Mouse (Mus musculus) liver, embryonic 14.5 days (tissue): ENCODE measurements around the gene Fzr1. TPM values are rescaled to one million over a fixed set of nuclear protein-coding genes. Genes with fewer than 3 reads are reported as not detected.
A peak's percentile ranks its signal among the peaks of the same experiment; 100 is the strongest.

ENCODE experiments used
- ATAC-seq: fragments of 200-750 bp; cut with Nextera tagmentation; 2 replicates; pipeline ENCODE4 v1.8.0; 2017; ENCODE audit warnings: moderate number of reproducible peaks, mild to moderate bottlenecking, moderate library complexity; ENCODE audit not compliant: insufficient read depth
- DNase-seq, 3 experiments: peaks; one replicate each; pipeline ENCODE4 v3.0.0-alpha.2; 2012 to 2013; ENCODE audit warnings: low read depth in 3 of 3, low spot score in 3 of 3
- H3K27ac ChIP-seq: fragments of 300-500 bp; sonication (generic); 2 replicates; pipeline ENCODE4 v1.5.1; 2014; ENCODE audit warnings: moderate library complexity, mild to moderate bottlenecking, control low read depth, inconsistent platforms
- H3K27me3 ChIP-seq: fragments of 300-500 bp; sonication (generic); 2 replicates; pipeline ENCODE4 v1.6.1; 2014; ENCODE audit warnings: mild to moderate bottlenecking, low read length, moderate library complexity; ENCODE audit not compliant: control insufficient read depth, insufficient read depth
- H3K36me3 ChIP-seq: fragments of 300-500 bp; sonication (generic); replicated peaks from 2 replicates; pipeline ENCODE4 v1.6.1; 2014; ENCODE audit warnings: low read depth; ENCODE audit not compliant: control insufficient read depth, insufficient read depth
- H3K4me1 ChIP-seq, 2 experiments: fragments of 200-500 bp in 1 of 2; fragments of 300-500 bp in 1 of 2; sonication (generic) in 1 of 2; replicated peaks; 2 replicates each; pipeline ENCODE4 v1.6.1; 2012 to 2014; ENCODE audit warnings: antibody characterized with exemption in 1 of 2, inconsistent platforms in 1 of 2, low read length in 1 of 2; ENCODE audit not compliant: control insufficient read depth in 2 of 2, insufficient read depth in 2 of 2
- H3K4me2 ChIP-seq: fragments of 300-500 bp; sonication (generic); 2 replicates; pipeline ENCODE4 v1.6.1; 2014; ENCODE audit warnings: low read depth, mild to moderate bottlenecking, control low read depth, moderate library complexity
- H3K4me3 ChIP-seq, 2 experiments: fragments of 200-500 bp in 1 of 2; fragments of 300-500 bp in 1 of 2; sonication (generic) in 1 of 2; 2 replicates each; pipeline ENCODE4 v1.5.1; 2012 to 2014; ENCODE audit warnings: low read depth in 2 of 2, low read length in 2 of 2, mild to moderate bottlenecking in 2 of 2, control low read depth in 1 of 2, inconsistent platforms in 1 of 2, moderate library complexity in 1 of 2; ENCODE audit not compliant: insufficient read depth in 1 of 2
- H3K9ac ChIP-seq: fragments of 300-500 bp; sonication (generic); replicated peaks from 2 replicates; pipeline ENCODE4 v1.6.1; 2014; ENCODE audit warnings: mild to moderate bottlenecking, control low read depth, moderate library complexity
- H3K9me3 ChIP-seq: fragments of 300-500 bp; sonication (generic); 2 replicates; pipeline ENCODE4 v1.6.1; 2016; ENCODE audit warnings: low read length, mixed read lengths; ENCODE audit not compliant: control insufficient read depth
- CTCF ChIP-seq: IDR thresholded peaks from 2 replicates; pipeline ENCODE4 v1.5.1; 2016; ENCODE audit warnings: antibody characterized with exemption, low read depth, control low read depth
- EP300 ChIP-seq: IDR thresholded peaks from 2 replicates; pipeline ENCODE4 v1.6.1; 2016; ENCODE audit warnings: antibody characterized with exemption, low read depth
- WGBS: fragments of 180-500 bp; shearing (Covaris S2); extraction: QIAGEN DNeasy Blood & Tissue Kit; methylation state at CpG from one replicate; pipeline ENCODE4 v1.1.7; 2014; ENCODE audit not compliant: insufficient replicate concordance; 5-methylcytosine and 5-hydroxymethylcytosine counted together
- polyA plus RNA-seq, 2 experiments: library from polyadenylated mRNA; depleted of rRNA in 1 of 2; stranded (reverse) in 1 of 2; unstranded in 1 of 2; fragments of >200 nt; fragmentation: Nextera tagmentation in 1 of 2; extraction: Ambion mirVana in 1 of 2; gene quantifications; 2 replicates each; pipeline versions ENCODE4 v1.2.1 to v1.2.3; 2012 to 2014

Fzr1 gene
- polyA plus RNA-seq, 2 experiments, result 73.1 to 80.5 TPM

- Histone ChIP-seq H3K36me3 (no peaks in the 10 kb centered on the region), H3K4me2 (peak overlapping the region; percentile 25; the same call in 1 of the 2 replicates)
These were observed 30.6 kb upstream of the Fzr1 start for GRCm38 (mm10) chr10:81408871-81409291.

DNA sequence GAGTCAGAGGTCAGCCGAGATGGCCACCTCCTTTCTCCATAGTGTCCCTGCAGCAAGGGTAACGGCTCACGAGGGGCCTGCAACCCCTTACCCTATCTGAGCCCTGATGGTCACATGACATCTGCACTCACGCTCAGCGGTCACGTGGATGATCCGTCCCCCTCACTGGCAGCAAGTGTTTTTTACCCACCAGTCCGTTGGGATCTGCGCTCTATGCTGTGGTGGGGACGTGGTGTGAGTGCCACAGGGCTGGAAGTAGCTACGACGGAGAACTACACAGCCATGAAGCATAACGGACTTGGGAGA, 30.1 kb upstream of the Fzr1 start:
- no peak overlapping the region for H3K4me2 ChIP-seq
- no peak for ATAC-seq

More at GRCm38 (mm10) chr10:81408871-81409291, 30.6 kb upstream of the Fzr1 start:
- DNase-seq, result peak in 2 of 3 experiments; percentile 56 to 67
- Histone ChIP-seq H3K9me3 (no peaks in the 10 kb centered on the region), H3K9ac (no peak overlapping the region), H3K27ac (no peak overlapping the region), H3K4me1 (peaks cover 0 to 12% of the 10 kb centered on the region in 2 experiments; a peak in 2 of 4 replicates), H3K27me3 (peaks cover 31% of the 10 kb centered on the region), H3K4me3 (no peak overlapping the region)
- ATAC-seq, result peak; percentile 67
- WGBS, result 3% methylated on average over 9 of the region's 9 CpGs
- TF ChIP-seq CTCF, result peak; percentile 98
- no peak for TF ChIP-seq EP300

DNA sequence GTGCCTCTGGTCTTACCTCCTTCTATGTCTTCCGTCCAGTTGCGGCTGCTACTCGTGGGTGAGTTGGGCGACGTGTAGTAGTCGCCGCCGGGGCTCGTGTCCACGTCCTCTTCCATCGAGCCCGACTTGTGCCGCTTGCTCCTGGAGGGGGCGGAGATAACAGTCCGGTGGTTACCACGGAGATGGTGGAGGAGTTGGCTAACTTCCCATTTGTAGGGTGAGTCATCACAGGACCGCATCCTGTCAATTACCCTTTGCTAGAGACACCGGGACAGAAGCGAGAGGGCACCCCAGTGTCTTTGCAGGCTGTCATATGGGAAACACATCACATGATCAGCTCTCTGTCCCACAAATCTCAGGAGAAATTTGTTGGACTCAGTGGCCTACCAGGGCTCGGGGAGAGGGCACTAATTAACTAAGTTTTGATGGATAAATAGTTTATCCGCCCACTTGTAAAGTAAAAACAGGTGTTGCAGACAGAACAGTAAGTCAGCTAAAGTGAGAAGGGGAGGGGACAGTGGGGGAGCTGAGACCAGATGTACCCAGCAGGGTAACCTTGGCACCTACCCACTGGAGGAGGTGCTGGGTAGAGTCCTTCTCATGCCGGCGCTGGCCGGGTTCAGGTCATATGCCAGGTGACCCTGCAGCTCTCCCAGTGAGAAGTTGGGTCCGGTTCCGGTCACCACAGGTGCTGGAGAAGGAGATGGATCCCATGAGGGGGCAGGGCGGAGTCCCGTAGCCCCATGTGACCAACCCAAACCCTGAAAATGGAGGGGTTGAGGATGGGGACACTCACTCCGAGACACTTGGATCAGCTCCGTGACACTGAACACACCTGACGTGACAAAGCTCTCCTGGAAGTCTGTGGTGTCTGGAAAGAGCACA, 29.5 kb upstream of the Fzr1 start:
- Histone ChIP-seq H3K36me3 (no peaks in the 10 kb centered on the region), H3K27ac (no peak overlapping the region), H3K4me2 (peak overlapping the region; percentile 44), H3K9ac (no peak overlapping the region), H3K9me3 (no peaks in the 10 kb centered on the region), H3K4me3 (peak overlapping the region; percentile 12 to 32; a peak in 3 of 4 replicates), H3K4me1 (peaks cover 0 to 10% of the 10 kb centered on the region in 2 experiments; a peak in 2 of 4 replicates), H3K27me3 (peaks cover 31% of the 10 kb centered on the region)
- peak; percentile 38; the same call in 1 of the 2 replicates for ATAC-seq
- DNase-seq, result peak in 1 of 3 experiments; percentile 62
- no peak for TF ChIP-seq EP300
- TF ChIP-seq CTCF, result no peak
- WGBS, result 17% methylated on average over 31 of the region's 31 CpGs

More for the DNA sequence above, 30.1 kb upstream of the Fzr1 start:
- H3K27ac ChIP-seq, result no peak overlapping the region
- peaks cover 31% of the 10 kb centered on the region for H3K27me3 ChIP-seq
- no peak overlapping the region for H3K4me3 ChIP-seq
- H3K36me3 ChIP-seq, result no peaks in the 10 kb centered on the region
- DNase-seq, result no peak
- no peak for TF ChIP-seq CTCF
- TF ChIP-seq EP300, result no peak
- no peak overlapping the region for H3K9ac ChIP-seq
- 17% methylated on average over 13 of the region's 13 CpGs for WGBS
- no peaks in the 10 kb centered on the region for H3K9me3 ChIP-seq
- peaks cover 0 to 12% of the 10 kb centered on the region in 2 experiments; a peak in 2 of 4 replicates for H3K4me1 ChIP-seq

DNA sequence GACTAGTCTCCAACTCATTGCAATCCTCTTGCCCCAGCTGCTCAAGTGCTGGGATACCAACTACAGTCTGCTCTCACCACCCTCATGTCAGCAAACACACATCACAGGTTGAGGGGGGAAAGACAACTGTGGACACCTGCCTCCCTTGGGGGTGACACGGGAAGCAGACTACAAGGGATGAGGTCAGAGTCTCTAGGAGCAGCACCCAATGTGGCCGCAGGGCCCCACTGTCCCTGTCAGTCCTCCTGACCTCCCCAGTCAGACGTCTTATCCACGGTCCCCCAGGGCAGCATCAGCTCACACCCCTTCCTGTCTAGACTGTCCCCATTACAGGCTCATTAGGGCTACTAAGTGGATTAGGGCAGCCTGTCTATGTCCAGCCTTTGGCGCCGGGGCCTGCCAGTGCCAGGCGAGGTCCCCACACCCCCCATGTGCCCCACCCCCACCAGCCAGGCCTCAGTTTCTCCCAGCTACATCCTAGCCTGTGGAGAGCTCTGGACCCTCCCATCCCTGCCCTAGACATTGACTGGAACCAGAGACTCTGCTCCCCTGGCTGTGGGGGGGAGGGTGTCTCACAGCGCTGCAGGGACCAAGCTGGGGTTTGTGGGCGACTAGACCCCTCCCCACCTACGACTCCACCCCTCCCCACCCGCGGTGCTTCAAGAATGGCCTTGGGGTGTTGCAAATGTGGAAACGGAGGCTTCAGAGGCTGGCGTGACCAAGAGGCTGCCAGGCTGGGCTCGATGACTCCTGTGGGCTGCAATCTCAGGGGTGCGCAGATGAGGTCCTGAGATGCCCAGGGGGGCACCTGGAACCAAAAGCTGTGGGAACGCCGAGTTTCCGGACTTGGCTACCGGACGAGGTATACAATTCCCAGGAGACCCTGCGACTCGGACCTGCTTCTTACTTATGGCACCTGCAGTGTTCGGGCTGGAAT, 28.5 kb upstream of the Fzr1 start:
- Histone ChIP-seq H3K4me2 (peak overlapping the region; percentile 44), H3K4me1 (peaks cover 3 to 15% of the 10 kb centered on the region in 2 experiments; a peak in 3 of 4 replicates), H3K4me3 (peak overlapping the region in 1 of 2 experiments; percentile 8; a peak in 1 of 4 replicates), H3K9me3 (no peaks in the 10 kb centered on the region), H3K36me3 (no peaks in the 10 kb centered on the region), H3K27me3 (peaks cover 31% of the 10 kb centered on the region), H3K9ac (no peak overlapping the region), H3K27ac (no peak overlapping the region)
- TF ChIP-seq CTCF, result no peak
- ATAC-seq, result no peak
- DNase-seq, result no peak
- WGBS, result 15% methylated on average over 24 of the region's 24 CpGs
